Mouse (Mus musculus) olfactory bulb, adult 2 months (tissue): ENCODE data around the gene Bbs7.

Experiments
- CTCF ChIP-seq: fragments of 200-500 bp; IDR thresholded peaks from 2 replicates; pipeline ENCODE4 v1.5.1; 2012; ENCODE audit warnings: low read depth, mild to moderate bottlenecking, low read length, moderate library complexity; ENCODE audit not compliant: insufficient read depth
- POLR2A ChIP-seq: fragments of 200-500 bp; IDR thresholded peaks from 2 replicates; pipeline ENCODE4 v1.6.1; 2012; ENCODE audit warnings: mild to moderate bottlenecking, low read depth, low read length, moderate library complexity; ENCODE audit not compliant: insufficient read depth

GRCm38 (mm10) chr3:36571361-36571826 is 41.9 kb downstream of the Bbs7 start:
- TF ChIP-seq POLR2A (no peak), CTCF (no peak)
